Mouse (Mus musculus) embryonic fibroblast, embryonic 13.5 days (primary cell): Measurements from ENCODE around the gene Topbp1.

Source experiments
- CTCF ChIP-seq: IDR thresholded peaks from 2 replicates; pipeline ENCODE4 v1.5.1; 2011; ENCODE audit warnings: mild to moderate bottlenecking, control low read depth, low read length, moderate library complexity, borderline replicate concordance; ENCODE audit not compliant: insufficient read depth
- POLR2A ChIP-seq: IDR thresholded peaks from 2 replicates; pipeline ENCODE4 v1.6.1; 2011; ENCODE audit warnings: low read depth, mild to moderate bottlenecking, control low read depth, low read length, moderate library complexity

- TF ChIP-seq POLR2A: no peak
- no peak for TF ChIP-seq CTCF
These were observed 16.4 kb upstream of the Topbp1 start for GRCm38 (mm10) chr9:103288489-103289180.
